In the genomic region with DNA sequence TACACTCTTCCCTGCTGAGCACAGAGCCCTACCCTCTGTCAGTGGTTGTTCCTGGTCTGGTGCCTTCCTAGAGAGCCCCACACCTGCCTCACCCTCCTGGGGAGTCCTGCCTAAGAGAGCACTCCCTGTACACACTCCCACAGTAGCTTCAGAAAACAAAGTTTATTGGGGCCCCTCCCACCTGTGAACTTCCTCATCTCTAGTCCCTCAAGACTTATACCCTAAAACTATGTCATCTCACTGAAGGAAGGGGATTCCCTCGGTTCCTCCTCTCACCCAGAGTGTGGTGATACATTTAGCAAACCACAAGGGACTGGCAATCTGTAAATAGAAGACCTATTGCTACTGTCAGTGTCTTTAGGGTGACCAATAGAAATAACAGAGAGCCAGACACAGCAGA, we compare ENCODE assay signal across 17 mouse cellular contexts. TPM values are rescaled to one million over a fixed set of nuclear protein-coding genes. Genes with fewer than 3 reads are reported as not detected.
A peak's percentile ranks its signal among the peaks of the same experiment; 100 is the strongest.
DNase-seq lines count a peak whose midpoint lies in the region; ATAC-seq lines count a peak whose summit lies in the region.
"Had no signal": no experiment of that assay in that cellular context is flagged by ENCODE, and none has a peak within 500 bp of the region (broad histone marks: within the 10 kb centered on the region; RNA-seq: fewer than 3 reads in every experiment).

No protein-coding gene starts in this region.

- H3K4me1 ChIP-seq in heart, embryonic 10.5 days = peaks cover 50% of the 10 kb centered on the region
- peaks cover 19% of the 10 kb centered on the region for H3K4me1 ChIP-seq in liver, embryonic 11.5 days (replicated peaks; ENCODE audit: control insufficient read depth, insufficient read depth, low read length)

- DNase-seq in heart, embryonic 10.5 days (ENCODE audit: low spot score) = no peak
- DNase-seq in heart, postnatal 36 days = no peak
- peak; percentile 52 for DNase-seq in MEL-GATA-1-ER (ENCODE audit: extremely low read depth, low read depth)
- DNase-seq in liver, embryonic 11.5 days (ENCODE audit: low spot score) = no peak
- DNase-seq in spleen, postnatal 10 days (ENCODE audit: low spot score in 2 of 2) = peak; percentile 30 to 56
- no peak for DNase-seq in ovary, adult 18-20 months (ENCODE audit: low spot score)
- DNase-seq in right cerebral cortex, postnatal 25 days = no peak
- DNase-seq: adrenal gland, postnatal 36 days; cerebellum, adult 11 months; gastrocnemius, postnatal 25 days; kidney, postnatal 4 days; thymus, adult 2 months had no signal

- intact Hi-C loops in heart, postnatal 36 days (cut with DNase I) = no loop called here

- H3K27me3 ChIP-seq in heart, embryonic 10.5 days (ENCODE audit: insufficient read depth, poor library complexity, severe bottlenecking) = no peaks in the 10 kb centered on the region
- H3K27me3 ChIP-seq in liver, embryonic 11.5 days (replicated peaks; ENCODE audit: control insufficient read depth, insufficient read depth, low read length) = no peaks in the 10 kb centered on the region
- H3K27me3 ChIP-seq: liver, embryonic 15.5 days; midbrain, embryonic 12.5 days; neural tube, embryonic 12.5 days had no signal

- WGBS in heart, embryonic 10.5 days = 52% methylated on average over 1 of the region's 1 CpGs
- WGBS in liver, embryonic 11.5 days = 31% methylated on average over 1 of the region's 1 CpGs

- no peak overlapping the region for H3K9ac ChIP-seq in liver, embryonic 11.5 days (ENCODE audit: low read depth, low read length)
- H3K9ac ChIP-seq: liver, embryonic 15.5 days; midbrain, embryonic 12.5 days; neural tube, embryonic 12.5 days had no signal

- ATAC-seq in liver, embryonic 11.5 days (replicated peaks; ENCODE audit: low FRiP score) = 0 out of 2 replicates have a peak, but pooled peaks have one; percentile 35
- ATAC-seq in frontal cortex, adult (ENCODE audit: low TSS enrichment) = no peak
- ATAC-seq: hindbrain, postnatal 0 days had no signal

- no peak overlapping the region for H3K4me3 ChIP-seq in heart, embryonic 10.5 days
- H3K4me3 ChIP-seq in liver, embryonic 11.5 days (ENCODE audit: low read depth, low read length) = no peak overlapping the region
- H3K4me3 ChIP-seq: liver, embryonic 15.5 days; midbrain, embryonic 12.5 days; neural tube, embryonic 12.5 days had no signal

- H3K27ac ChIP-seq in heart, embryonic 10.5 days = peak overlapping the region; percentile 65; the same call in 1 of the 2 replicates
- H3K27ac ChIP-seq in liver, embryonic 11.5 days (ENCODE audit: low read depth, low read length) = no peak overlapping the region
- H3K27ac ChIP-seq: hindbrain, postnatal 0 days; liver, embryonic 15.5 days; midbrain, embryonic 12.5 days; neural tube, embryonic 12.5 days had no signal

- no peak overlapping the region for H3K4me2 ChIP-seq in liver, embryonic 11.5 days
- H3K4me2 ChIP-seq: liver, embryonic 15.5 days; midbrain, embryonic 12.5 days; neural tube, embryonic 12.5 days had no signal

- no peaks in the 10 kb centered on the region for H3K9me3 ChIP-seq in heart, embryonic 10.5 days
- H3K9me3 ChIP-seq in liver, embryonic 11.5 days (ENCODE audit: control insufficient read depth, low read length) = no peaks in the 10 kb centered on the region
- H3K9me3 ChIP-seq: liver, embryonic 15.5 days; midbrain, embryonic 12.5 days; neural tube, embryonic 12.5 days had no signal

- no peaks in the 10 kb centered on the region for H3K36me3 ChIP-seq in heart, embryonic 10.5 days
- H3K36me3 ChIP-seq in liver, embryonic 11.5 days (ENCODE audit: control insufficient read depth, insufficient read depth, low read length) = no peaks in the 10 kb centered on the region
- H3K36me3 ChIP-seq: liver, embryonic 15.5 days; midbrain, embryonic 12.5 days; neural tube, embryonic 12.5 days had no signal

RNA-seq across cellular contexts. Expression of a gene that starts 33.6 kb away (rescaled TPM):
- polyA plus RNA-seq in heart, embryonic 10.5 days (2016; fragmentation: Nextera tagmentation; extraction: Ambion mirVana) = 121 and 125 TPM in 2 replicates
- 10 to 100 TPM; 35.0 to 43.3 TPM for total RNA-seq in heart, postnatal 36 days (2021)
- 96.2 and 97.3 TPM in 2 replicates for polyA plus RNA-seq in liver, embryonic 11.5 days (2014; fragmentation: Nextera tagmentation; extraction: Ambion mirVana)

Comparison
In these comparisons a context has a peak if more than half of its experiments do, and no peak if none do; other contexts are left out.
1. DNase-seq: peak in MEL-GATA-1-ER (single experiment) and spleen, postnatal 10 days (2 of 2); none in heart, embryonic 10.5 days (single experiment), heart, postnatal 36 days (0 of 2), liver, embryonic 11.5 days (single experiment), ovary, adult 18-20 months (single experiment) and right cerebral cortex, postnatal 25 days (single experiment).